Mouse (Mus musculus) kidney, adult 11 months (tissue): ENCODE results near the gene Baz2b.

Experiments
- DNase-seq: peaks from one replicate; pipeline ENCODE4 v3.0.0; 2022

Gene Baz2b

DNA sequence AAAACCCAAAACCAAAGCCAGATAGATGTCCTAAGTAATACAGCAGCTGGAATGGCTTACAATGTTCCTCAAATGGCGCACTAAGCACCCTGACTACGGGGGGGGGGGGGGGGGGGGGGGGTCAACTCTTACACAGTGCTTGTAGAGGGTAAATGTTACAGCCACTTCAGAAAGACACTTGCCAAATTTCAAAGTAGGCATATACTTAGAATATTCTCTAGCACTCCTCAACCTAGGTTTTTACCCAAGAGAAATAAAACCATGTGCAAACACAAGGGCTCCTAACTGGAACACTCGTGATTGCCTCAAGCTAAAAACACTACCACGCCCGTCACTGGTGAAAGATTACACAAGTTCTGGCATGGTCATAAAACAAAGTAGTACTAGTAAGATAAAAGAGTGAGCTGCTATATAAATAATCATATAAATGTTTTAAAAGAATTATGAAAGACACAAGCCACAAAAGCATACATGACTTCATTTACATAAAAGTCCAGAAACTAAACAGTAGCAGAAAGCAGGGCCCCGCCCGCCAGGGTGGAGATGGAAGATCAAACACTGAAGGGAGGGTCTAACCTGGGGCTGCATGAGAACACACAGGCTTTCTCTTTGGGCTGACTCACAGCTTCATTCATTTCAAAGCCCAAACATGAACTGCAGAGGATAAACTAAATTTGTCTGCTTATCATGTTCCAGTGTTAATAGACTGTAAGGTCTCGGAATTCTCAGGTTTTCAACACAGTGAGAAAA, 212.0 kb downstream of the Baz2b start:
- DNase-seq = peak; percentile 7

DNA sequence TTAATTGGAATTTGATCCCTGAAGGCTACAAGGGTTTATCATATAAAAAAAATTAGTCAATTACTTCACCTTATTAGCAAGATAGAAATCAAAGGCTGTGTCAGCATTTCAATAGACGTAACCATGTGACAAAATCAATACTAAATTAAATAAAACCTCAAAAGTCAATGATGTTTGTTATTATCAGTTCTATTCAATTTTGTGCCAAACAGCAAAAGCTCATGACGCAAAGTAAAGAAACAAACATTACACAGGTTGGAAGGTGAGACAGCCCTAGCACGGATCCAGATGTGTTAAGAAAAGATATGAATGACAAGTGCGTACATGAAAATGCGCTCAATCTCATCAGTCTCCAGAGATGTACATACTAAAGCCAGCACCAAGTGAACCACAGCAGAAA, 212.7 kb downstream of the Baz2b start:
- no peak for DNase-seq

DNA sequence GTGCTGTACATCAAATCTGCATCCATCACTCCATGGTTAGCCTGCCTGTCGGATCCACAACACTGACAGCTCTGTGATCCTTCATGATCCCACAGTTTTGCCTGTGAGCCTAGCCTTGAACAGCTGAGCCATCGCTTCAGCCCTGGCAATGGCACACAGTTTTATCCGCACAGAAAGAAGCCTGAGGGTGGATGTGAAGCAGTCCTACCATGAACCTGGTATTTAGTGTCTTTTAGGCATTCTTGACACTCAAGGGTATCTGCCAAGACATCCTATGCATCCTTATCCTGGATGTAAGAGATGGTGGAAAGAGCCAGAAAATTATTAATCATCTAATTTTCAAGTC, 216.5 kb downstream of the Baz2b start:
- DNase-seq = no peak

DNA sequence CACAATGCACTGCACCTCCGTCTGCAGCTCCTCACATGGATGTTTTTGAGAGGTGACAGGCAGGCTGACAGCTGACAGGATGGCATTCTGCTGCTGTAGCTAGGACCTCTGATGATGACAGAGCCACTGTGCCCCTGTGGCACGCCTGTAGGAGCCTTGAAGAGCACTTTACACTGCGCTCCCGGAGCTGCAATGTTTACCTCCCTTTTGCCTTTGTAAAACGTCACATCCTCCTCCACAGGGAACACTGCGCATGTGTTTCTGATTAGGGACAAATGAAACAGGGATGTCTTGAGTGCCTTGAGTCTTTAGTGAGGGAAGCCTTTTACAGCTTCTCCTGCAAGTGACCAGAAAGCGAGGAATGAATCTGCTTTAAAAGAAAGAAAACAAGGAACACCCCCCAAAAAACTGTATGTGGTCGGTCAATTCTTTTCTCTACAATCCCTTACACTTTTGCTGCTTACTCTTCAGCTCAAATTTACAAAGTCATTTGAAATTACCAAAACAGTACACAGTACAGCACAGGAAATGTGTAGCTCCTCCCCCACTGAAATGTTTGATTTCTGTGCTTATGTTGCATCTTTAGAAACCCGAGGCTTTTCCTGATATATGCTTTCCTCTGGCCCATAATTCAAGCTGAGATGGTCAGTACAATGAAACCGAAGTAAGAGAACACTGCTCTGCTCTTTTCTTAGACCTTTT, 217.0 kb downstream of the Baz2b start:
- no peak for DNase-seq

DNA sequence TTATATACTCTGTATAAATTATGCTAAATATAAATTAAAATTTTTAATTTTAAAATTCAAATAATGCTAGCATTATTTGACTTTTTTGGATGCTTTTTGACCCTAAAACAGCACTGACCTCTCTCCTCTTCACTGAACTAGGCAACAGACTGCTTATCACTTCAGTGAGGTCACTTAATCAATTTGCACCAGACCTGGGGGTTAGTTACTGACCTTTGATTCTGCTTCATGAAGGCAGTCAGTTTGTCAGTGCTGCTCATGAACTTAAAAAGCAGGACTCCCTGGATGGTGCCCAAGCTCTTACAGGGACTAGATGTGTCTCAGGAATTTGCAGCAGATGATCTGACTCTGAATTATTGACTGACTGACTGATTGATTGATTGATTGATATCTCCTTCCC, 217.9 kb downstream of the Baz2b start:
- no peak for DNase-seq

DNA sequence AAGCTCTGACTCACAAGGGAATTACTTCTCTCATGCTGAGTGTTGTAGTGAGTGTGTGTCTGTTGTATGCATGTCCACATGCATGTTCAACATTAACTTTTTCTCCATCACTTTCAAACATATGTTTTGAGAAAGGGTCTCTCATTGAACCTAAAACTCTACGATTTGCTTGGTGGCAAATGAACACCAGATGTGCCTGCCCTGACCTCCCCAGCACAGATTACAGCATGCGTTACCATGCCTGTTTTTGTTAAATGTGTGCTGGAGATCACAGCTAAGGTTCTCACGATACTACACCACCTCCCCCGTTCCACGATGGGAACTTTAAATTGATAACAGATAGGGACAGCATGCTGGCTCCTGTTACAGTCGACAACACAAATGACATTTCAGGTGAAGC, 222.1 kb downstream of the Baz2b start:
- no peak for DNase-seq

DNA sequence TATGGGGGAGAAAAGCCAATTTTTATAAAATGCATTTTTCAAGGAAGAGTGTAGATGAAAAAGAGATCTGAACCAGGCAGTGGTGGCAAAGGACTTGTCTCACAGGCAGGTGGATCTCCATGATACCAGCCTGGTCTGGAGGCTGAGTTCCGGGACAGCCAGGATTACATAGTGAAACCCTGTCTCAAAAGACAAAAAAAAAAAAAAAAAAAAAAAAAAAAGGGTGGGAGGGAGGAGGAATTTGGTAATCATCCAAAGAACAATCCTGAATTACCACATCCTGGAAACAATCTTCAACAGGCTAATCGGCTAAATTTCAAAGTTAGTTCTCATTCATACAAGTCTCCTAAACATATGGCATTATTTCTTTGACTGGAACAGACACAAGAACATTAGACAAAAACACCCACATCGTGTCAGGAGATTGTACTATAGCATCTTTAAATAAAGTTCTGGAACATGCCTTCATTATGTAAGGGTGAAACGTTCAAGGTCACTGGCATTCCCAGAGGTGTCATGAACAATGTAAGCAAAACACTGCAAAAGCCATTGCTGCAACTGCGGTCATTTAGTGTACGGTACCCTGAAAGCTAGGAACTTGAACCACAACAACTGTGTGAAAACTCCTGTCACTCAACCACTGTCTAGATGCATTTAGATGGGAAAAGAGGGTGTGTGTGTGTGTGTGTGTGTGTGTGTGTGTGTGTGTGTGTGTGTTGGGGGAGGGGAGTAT, 230.0 kb downstream of the Baz2b start:
- no peak for DNase-seq

DNA sequence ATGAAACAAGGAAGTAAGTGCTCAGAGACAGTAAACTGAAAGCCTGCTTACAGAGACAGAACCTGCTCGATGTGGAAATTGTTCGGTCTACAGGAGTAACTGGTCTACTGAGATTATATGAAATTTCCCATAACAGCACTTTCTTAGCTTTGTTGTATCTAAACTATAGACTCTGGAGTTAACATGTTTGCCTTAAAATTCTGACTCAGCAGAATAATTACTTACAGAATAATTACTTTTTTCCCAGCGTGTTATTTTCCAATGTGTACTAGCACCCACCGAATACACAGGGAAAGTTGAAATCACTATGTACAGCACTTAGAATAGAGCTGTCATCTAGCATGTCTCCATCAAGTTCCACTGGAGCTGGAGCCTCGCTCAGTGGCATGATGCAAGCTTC, 233.0 kb downstream of the Baz2b start:
- no peak for DNase-seq

DNA sequence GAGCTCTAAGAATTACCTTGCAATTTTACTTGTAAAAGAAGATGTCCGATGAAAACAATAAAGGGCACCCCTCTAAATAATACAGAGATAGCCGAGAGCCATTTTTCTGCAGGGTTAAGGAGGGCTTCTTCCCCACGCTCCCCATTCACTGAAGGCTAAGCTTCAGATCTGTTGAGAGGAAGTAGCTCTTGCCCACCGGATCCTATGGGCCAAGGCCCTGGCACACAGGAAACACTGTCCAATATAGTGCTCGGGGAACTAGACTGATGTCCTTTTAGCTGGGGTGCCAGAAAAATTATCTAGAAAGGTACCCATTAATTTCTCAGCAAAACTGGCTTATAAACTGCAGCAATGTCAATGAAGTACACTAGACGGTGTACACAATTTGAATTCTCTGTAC, 233.9 kb downstream of the Baz2b start:
- DNase-seq = no peak

DNA sequence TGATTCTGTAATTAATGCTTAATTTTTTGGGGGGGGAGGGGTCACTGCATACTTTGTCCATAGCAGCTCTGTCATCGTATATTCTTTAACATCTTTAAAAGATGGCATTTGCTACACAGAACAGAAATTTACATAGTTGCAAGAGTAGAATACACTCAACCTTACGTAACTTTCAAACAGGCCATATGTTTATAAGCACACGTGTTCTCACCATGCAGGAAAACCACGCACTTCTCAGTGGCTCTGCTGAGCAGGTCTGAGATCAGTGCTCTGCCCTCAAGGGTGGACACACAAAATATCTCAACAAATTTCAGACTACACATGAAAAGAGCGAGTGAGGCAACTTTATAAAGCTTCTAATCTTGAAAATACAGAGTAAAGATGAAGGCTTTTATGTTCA, 235.7 kb downstream of the Baz2b start:
- DNase-seq = no peak

DNA sequence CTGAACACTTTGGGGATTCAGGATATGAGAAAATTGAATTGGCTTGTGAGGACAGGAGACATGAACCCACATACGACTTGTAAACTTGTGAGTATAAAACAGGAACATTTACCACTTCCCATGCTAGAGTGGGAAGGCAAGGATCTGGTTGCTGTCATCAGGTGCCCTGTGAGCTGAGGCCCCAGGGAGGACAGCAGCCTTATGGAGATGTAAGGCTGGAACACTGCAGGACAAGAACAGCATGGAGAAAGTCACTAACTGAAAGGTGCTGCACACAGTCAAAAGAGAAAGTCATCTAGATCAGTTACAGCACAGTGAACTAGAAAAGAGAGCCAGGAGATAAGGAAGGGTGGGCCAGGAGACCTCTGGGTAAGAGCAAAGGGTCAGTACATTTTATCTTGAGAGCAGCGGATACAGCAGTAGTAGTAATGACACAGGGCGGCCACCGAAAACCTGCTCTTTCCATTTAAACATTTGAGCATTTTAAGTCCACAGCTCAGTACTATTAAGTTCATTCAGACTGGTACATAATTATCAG, 236.5 kb downstream of the Baz2b start:
- DNase-seq = no peak

DNA sequence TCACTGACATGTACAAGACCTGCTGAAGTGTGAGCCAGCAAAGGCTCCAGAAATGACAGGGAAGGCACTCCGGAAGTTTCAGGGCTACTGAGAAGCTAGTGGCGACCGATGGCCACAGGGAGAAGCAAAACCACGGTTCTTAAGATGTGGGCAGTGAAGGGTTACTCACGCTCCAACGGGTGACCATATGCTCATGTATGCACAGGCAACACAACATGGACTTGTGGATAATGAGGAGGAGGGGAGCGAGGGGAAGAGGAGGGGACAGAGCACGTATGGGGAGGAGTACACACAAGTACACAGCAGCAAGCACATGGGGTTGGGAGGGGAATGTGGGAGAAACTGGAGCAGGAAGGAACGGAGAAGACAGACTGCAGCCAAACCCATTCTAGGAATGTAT, 239.1 kb downstream of the Baz2b start:
- DNase-seq = no peak

DNA sequence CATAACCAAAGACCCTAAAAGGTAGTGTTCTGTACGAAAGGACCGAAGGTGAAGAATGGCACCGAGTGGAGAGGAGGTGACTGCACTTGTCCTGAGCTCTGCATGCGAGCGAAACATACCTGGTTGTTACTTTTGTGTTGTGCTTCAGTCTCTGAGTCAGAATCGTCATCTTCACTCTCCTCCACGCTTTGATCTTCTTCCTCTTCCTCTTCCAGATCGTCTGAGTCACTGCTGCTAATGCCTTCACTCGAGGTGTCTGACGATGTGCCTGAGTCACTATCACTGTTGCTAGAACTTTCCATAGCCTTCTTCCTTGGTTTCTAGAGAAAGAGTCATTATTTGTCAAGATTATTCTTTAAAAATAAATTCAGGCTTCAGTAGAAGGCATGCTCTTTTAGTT, 240.5 kb downstream of the Baz2b start:
- DNase-seq = no peak

DNA sequence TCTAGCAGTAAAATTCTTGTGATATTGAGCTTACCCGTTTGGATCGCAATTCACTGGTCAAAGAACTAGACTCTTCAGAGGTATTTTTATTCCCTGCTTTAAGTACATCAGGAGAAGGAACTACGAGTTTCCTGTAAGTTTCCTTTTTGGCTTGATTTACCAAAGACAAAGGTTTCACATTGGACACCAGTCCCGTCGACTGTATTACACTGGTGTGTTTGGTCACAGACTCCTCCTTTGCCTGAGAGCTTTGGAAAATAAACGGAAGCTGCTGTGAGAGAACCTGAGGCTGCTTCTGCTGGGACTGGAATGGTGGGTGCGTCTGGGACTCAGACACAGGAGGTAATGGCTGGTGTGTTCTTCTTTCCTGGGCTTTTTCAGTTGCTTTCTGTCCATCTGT, 241.0 kb downstream of the Baz2b start:
- no peak for DNase-seq

DNA sequence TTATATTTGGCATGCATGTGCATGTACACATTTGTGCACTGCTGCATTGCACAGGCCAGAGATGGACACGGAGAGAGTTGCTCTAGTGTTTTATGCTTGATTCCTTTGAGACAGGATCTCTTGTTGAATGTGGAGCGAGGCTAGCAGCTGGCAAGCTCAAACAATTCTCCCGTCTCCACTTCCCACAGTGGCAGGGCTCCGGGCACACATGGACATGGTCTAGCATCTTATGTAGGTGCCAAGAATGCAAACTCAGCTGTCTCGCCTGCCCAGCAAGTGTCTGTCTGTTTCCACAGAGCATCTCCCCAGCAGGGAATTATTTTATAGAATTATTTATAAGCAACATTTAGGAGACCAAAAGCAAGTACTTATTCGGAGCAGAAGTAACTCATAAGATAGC, 243.2 kb downstream of the Baz2b start:
- no peak for DNase-seq

DNA sequence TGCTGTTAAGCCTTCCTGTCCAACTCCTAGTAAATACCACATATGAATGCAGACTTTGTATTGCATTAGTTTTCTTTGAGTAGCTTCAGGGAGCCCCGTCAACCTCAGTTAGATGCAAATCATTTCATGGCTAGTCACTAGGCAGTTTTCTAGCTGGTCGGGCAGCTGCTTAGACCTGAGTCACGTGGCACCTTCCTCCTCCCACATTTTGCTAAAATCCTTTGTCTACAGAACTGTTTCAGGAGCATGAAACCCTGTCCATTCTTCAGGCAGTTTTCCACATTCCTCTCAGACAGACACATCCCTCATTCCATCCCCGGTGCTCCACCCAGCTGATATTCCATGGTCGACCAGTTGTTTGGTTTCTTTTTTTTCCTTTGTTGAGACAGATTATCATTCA, 246.6 kb downstream of the Baz2b start:
- DNase-seq = no peak

DNA sequence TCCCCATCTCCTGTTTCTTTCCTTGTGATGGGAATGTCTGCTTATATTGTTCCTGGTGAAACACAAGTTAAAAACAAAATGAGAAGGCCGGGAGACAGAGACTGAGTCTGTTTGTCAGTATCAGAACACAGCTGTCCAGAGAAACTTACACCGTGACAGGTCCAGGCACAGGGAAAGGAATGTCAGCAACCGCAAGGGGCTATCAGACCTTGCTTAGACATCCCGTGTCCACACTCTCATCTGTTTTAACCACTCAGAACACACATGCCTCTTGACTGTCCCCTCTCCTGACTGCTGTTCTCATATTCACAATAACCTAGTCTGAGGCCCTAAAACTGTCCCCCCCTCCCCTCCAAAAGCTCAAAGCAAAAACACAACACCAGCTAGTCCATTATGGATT, 247.1 kb downstream of the Baz2b start:
- no peak for DNase-seq

DNA sequence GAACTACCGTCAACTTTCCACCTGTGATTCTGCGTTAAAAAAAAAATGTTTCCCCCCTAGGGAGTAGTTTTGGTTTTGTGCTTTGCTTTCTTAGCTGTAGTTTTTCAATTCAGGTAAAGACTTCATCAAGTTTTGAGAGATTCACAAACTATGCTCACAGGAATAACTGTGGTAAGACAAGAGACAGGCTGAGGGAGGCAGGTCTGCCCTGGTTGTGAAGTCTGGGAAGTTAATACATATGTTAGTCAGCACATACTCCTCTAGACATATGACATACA, 249.2 kb downstream of the Baz2b start:
- no peak for DNase-seq

DNA sequence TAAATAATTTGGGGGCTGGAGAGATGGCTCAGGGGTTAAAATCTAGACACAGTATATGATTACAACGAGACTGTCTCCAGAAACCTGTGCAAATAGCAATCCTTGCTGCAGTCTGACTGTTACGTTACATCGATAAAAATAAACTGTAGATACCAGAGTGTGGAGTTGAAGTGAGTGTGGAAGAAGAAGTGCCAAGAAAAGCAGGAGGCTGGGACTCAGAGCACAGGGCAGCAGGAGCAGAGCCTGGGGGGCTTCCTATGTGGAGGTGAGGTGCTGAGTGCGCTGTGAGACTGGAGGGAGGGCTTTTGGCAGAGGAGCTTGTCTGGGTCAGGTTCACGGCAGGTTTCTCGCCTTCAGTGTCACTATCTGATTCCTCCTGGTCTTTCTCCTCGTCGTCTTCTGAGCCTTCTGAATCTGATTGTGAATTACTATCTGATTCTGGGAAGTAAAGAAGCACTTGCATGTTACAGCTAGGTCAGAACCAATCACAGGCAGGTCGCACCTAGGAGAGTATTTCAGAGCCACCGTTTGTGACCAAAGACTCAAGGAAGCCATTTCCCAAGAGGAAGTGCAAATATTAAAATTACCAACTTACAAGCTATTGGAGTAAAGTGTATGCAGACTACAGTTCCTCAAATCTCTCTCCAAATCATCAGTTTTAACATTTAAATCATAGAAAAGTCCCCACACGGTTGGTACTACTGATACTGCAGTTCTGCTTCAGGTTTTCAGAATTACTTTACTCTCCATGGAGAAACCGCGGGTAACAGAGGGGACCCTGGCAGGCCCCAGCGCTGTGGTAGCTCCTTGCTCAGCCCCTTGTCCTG, 249.8 kb downstream of the Baz2b start:
- DNase-seq = no peak

DNA sequence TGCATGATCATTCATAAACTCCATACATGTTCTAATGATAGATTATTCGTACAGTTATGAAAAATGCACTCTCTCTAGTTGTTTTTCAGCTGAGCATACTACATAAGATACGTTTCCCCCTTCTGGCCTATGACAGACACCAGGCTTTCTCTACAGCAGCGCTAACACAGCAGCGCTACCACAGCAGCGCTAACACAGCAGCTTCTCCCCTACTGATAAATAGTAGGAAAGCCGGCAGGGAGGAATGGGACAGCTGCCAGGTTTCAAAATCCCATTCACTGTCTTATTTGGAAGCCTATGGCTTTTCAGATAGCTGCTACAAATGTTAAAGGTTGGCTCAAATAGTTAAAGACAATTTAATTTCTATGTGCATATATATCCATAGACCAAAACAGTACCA, 251.1 kb downstream of the Baz2b start:
- DNase-seq = no peak

DNA sequence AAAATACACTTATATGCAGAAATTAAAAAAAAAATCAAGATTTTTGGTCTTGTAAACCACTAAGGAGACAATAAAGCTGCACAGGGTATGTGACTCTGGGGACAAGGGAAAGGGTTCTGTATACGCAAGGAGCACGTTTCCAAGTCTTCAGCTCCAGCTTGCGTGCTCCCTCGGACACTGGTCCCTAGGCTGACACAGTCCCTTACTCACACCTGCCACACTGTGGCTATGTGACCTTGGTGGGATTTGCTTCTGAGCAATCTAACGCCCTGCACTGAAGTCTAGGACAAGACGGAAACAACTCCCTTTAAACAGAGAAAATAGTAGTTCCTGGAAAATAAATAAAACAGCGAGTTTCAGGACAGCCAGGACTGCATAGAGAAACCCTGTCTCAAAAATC, 253.7 kb downstream of the Baz2b start:
- no peak for DNase-seq

DNA sequence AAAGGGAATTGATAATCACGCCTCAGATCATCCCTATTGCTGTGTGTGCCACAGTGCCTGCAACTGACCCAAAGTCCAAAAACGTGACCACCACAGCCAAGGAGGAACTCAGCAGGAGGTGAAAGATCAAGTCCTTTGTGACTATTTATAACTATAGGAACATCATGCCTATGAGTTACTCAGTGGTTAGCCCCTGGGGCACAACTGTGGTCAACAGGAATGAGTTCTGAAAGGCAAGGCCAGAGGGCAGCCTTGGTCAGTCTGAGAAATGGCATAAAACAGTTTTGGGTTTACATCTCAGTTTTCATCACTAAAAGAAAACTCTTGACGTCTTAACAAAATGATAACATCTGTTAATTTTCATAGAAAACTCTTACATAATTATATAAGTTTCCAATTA, 254.8 kb downstream of the Baz2b start:
- no peak for DNase-seq

DNA sequence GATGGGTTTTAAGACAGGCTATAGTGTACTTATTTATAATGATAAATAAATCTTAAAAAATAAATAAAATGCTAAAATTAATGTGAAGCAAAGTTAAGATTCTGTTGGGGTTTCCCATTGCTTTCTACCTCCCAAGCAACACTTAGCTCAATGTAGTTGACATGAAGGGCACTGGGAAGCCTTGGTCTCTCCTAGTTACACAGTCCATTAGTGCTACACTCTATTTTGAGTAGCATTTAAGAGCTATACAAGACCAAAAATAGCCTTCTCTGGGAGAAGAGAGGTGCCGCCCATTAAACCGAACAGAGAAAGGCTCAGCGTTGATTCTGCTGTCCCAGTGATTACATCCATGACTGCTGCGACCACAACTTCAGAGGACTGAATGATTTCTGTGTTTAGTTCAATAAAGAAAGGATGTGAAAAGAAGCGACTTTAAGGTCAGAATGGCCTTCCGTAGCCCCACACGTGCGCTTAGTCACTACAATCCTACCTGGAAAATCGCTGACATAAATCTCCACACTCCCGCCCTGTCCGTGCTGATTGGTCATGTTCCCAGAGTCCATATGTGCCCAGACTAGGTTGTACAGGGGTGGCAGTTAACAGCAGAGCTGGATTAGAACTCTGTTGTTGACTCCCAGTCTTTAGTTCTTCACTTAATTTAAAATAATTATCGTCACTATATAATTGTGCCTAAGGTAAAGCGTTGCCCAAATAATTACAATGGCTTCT, 257.2 kb downstream of the Baz2b start:
- no peak for DNase-seq
